Mouse (Mus musculus) urinary bladder, postnatal 36 days (tissue): ENCODE data around the gene Cobll1.

Experiments used
- DNase-seq, 2 experiments: peaks; one replicate each; pipeline ENCODE4 v3.0.0; 2022; ENCODE audit warnings: low spot score in 2 of 2, mixed read lengths in 1 of 2

Cobll1 gene

DNA sequence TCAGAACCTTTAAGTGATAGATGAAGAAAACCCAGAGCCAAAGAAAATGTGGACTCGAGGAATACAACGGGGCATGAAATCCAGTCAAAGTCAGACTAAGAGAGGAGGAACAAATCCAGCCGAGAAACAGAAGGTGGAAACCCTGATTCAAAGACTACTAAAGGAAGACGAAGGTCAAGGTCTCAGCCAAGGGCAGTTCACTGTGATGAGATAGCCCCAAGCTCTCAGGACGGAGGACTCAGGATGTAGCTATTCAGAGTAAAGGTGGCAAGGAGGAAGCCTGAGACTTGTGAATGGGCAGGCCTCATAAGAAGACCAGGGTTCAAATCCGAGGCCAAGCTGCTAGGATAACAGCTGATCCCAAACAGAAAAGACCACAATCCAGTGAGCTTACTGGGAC lies 90.3 kb downstream of the Cobll1 start:
- DNase-seq, result no peak

GRCm38 (mm10) chr2:65147431-65147830 lies 91.8 kb downstream of the Cobll1 start:
- no peak for DNase-seq

DNA sequence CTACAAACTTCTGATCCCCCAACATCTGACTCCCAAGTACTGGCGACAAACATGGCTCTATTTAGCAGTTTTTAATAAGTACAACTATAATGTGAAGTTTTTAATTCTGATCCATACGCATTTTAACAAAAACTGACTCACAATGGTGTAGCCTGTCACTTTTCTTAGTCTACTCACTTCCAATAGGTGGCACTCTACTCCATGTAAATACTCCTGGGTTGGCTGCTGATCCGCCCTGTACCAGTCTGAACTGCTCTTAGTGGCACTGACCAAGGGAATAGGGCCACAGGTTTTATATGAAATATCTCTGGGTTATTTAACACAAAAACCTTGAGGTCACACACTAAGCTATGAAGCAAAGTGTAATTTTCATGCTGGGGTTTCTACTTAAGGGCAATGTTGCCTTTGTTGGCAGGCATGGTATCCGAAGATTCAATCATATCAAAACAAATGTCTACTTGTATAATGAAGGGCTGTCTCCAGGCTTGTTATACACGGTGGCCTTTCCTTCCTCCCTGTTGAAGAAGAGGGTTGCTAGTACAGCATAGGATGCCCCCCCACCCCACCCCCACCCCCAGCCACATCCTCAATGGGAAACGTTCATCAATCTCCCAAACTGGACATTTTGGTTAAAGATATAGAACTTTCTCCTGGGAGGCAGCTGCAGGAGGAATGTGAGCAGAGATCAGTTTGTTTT lies 93.6 kb downstream of the Cobll1 start:
- DNase-seq, result peak; percentile 13 to 26

GRCm38 (mm10) chr2:65141093-65141661 lies 98.0 kb downstream of the Cobll1 start:
- no peak for DNase-seq

DNA sequence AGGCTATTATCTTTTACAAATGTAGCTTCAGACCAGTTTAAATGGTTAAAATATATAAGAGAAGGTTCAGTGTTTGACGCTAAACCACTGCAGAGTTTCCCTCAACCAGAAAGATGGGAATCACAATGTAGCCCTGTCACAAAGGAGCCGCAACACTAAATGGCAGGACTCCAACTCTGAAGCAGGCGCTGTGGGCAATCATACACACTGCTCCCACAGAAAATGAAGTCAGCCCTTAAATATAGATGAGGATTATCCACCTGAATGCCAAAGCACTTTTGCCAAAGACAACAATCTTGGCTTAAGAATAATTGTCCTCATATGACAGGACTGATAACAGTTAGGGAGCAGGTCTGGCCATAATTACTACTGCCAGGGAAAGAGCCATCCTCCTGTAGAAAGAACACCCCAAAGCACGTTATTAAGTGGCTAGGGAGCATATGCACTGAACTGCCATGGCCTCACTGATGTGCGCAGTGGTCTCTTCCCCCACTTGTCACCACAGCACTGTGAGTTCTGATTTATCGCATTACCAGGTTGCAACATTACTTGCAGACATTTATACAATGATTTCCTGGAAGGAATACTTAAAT lies 98.8 kb downstream of the Cobll1 start:
- no peak for DNase-seq

DNA sequence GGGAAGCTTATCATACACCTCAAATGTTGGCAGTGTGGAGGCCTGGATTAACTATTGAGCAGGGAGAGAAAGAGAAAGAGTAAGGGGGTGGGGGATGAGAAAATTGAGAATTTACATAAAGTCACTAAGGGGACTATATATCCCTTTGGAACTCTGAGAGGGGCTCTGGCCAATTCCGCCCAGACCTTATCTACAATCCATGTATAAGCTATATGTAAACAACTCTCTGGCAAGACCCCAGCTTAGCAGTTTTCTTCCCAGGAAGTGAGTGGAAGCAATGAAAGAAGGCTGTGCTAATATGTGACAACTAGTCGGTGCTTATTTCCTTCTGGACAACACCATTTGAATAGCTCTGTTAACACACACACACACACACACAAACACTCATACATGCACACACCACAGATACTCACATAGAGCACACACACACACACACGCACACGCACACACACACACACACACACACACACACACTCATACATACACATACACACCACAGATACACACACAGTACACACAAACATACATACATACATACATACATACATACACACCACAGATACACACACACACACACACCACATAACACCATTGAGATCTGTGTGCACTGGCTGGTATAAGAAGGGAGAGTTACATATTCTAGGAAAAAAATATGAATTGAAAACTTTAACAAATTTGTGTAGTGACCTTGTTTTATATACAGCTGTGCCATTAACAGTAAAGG lies 99.4 kb downstream of the Cobll1 start:
- DNase-seq, result no peak

GRCm38 (mm10) chr2:65138992-65139391 lies 100.2 kb downstream of the Cobll1 start:
- no peak for DNase-seq

- DNase-seq, result no peak
Observed at GRCm38 (mm10) chr2:65126141-65126783, 112.9 kb downstream of the Cobll1 start.

GRCm38 (mm10) chr2:65123702-65124101 lies 115.5 kb downstream of the Cobll1 start:
- no peak for DNase-seq

- DNase-seq, result no peak
Observed at GRCm38 (mm10) chr2:65121435-65121834, 117.8 kb downstream of the Cobll1 start.

GRCm38 (mm10) chr2:65121012-65121411 lies 118.2 kb downstream of the Cobll1 start:
- DNase-seq, result no peak

DNA sequence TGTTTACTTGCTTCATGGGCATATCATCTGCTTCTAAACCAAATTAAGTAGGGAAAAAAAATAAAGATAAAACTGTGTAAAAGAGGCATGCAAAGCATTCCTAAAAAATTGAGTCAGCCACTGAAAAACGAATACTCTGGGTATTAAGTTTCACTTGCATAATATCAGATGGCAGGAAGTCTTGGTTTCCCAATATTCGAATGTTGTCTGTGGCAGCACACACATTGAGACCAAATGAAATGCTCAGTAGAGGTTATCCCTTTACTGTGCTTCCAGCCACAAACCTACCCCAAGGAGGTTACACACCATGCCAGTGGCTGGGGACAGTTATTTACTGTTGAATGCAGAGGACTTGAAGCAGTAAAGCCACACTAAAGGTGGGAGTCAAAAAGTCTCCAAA lies 119.1 kb downstream of the Cobll1 start:
- DNase-seq, result no peak

DNA sequence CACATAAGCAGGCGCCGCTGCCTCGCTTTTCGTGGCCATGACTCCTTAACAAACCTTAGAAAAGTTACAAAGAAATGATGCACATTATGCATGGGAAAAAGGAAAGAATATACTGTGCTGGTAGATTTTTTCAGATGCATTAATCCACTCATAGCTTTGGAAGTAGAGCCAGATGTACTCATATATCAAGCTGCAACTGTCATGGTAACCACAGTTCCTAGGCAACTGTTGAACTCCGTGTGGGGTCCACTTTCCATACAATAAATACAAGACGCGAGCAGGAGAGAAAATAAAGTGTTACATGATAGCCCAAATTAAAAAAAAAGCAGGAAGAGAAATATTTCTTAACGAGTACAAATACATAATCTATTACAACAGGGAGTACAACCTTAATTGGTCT lies 119.5 kb downstream of the Cobll1 start:
- DNase-seq, result no peak

DNA sequence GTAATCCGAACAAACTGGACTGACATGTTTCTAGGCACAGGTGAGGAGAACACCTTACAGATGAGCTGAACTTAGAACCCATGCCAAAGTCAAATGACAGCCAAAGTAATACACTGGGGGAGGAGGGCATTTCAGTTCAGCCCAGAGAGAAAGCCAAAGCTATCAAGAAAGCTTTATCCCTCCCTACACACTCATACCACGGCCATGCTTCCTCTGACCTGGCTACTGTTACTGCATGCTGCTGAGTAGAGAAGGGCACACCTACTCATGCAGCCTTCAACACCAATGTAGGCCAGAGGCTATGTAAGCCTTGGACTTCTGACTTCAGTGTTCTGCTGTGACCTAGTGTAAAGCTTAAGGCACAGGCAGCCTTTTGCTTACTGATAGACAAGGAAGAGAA lies 120.1 kb downstream of the Cobll1 start:
- DNase-seq, result no peak

DNA sequence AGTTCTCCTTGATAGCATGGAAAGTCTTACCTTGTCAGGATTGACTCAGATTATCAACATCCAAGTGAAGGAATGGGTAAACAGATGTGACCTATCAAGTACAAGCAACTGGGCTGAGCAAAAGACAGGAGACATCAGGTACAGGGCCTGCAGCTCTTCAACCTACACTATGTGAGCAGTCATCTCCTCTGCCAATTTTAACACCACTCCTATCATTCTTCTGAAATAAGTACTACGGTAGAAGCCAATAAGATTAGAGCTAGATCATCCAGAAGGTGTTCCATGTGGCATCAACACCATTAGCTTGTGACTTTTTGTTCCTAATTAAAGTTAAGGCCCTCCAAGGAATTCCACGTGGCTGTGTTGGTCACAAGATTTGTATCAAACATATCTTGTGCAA lies 121.3 kb downstream of the Cobll1 start:
- DNase-seq, result no peak

GRCm38 (mm10) chr2:65116428-65117125 lies 122.6 kb downstream of the Cobll1 start:
- DNase-seq, result no peak

DNA sequence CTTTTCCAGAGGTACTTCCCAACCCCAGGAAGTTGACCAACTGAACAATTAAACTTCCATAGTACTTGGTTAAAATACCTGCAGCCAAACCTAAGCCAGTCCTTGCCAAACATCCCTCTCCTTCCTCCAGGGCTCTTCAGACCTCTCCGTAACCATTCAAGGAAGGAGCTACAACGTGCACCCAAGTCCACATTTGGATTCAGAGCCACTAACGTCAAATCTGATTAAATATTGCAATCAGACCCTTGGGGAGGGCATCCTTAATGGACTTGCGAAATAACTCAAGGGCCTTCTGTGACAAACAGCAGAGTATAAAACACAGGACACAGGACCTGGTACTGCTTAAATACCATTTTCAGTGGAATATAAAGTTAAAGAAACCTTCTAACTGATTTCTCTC lies 126.0 kb downstream of the Cobll1 start:
- no peak for DNase-seq

DNA sequence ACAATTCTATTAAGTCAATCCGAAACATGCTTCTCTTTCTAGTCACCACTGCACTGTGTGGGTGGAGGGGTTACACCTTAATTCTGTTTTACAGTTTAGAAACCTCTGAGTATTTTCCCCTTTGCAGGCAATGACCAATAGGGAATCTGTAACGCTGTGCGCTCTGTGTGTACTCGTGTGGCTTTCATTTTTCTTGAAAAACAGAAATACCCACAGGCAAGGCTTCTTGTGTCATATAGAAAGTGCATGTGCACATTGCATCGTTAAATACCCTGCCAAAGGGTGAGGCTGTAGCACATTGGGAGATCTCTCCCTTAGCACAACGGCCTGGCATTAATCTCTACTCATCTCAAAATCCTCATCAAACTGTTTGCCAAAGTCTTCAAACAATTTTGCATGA lies 134.6 kb downstream of the Cobll1 start:
- no peak for DNase-seq

- no peak for DNase-seq
Observed at GRCm38 (mm10) chr2:65103801-65104200, 135.4 kb downstream of the Cobll1 start.

- DNase-seq, result peak in 1 of 2 experiments; percentile 11
Observed at GRCm38 (mm10) chr2:65101388-65101787, 137.8 kb downstream of the Cobll1 start.

- DNase-seq, result no peak
Observed at GRCm38 (mm10) chr2:65100001-65100400, 139.2 kb downstream of the Cobll1 start.

- DNase-seq, result no peak
Observed at GRCm38 (mm10) chr2:65095571-65095970, 143.6 kb downstream of the Cobll1 start.
